Mouse (Mus musculus) bone marrow macrophage, adult 2 months (primary cell): ENCODE data around the gene F2r. TPM values are rescaled to one million over a fixed set of nuclear protein-coding genes. Genes with fewer than 3 reads are reported as not detected.
A peak's percentile ranks its signal among the peaks of the same experiment; 100 is the strongest.

Experiments
- H3K27ac ChIP-seq: 2 replicates; pipeline ENCODE4 v1.5.1; 2012; ENCODE audit warnings: low read depth, low read length; ENCODE audit not compliant: insufficient read depth
- H3K4me1 ChIP-seq: 2 replicates; pipeline ENCODE4 v1.6.1; 2012; ENCODE audit warnings: low read length; ENCODE audit not compliant: control insufficient read depth, insufficient read depth
- H3K4me3 ChIP-seq: 2 replicates; pipeline ENCODE4 v1.5.1; 2012; ENCODE audit warnings: mild to moderate bottlenecking, low read length, moderate library complexity; ENCODE audit not compliant: insufficient read depth
- CTCF ChIP-seq: IDR thresholded peaks from 2 replicates; pipeline ENCODE4 v1.5.1; 2012; ENCODE audit warnings: low read depth, mild to moderate bottlenecking, low read length, moderate library complexity
- POLR2A ChIP-seq: IDR thresholded peaks from 2 replicates; pipeline ENCODE4 v1.6.1; 2012; ENCODE audit warnings: mild to moderate bottlenecking, low read depth, low read length, borderline replicate concordance
- polyA plus RNA-seq: library from polyadenylated mRNA; stranded (reverse); fragments of >200 nt; gene quantifications from 2 replicates; pipeline ENCODE4 v1.2.4, GENCODE M21; 2012; ENCODE audit not compliant: missing spikeins, insufficient read depth, insufficient read length

F2r gene
- polyA plus RNA-seq, 1 experiment: 0.21 TPM

- Histone ChIP-seq H3K4me1 (0 out of 2 replicates have a peak, but pooled peaks cover 2% of the 10 kb centered on the region), H3K4me3 (no peak overlapping the region), H3K27ac (no peak overlapping the region)
- TF ChIP-seq POLR2A (no peak), CTCF (no peak)
Measured at GRCm38 (mm10) chr13:95632144-95632543, 13.9 kb upstream of the F2r start.

- Histone ChIP-seq H3K4me3 (no peak overlapping the region), H3K27ac (no peak overlapping the region), H3K4me1 (0 out of 2 replicates have a peak, but pooled peaks cover 2% of the 10 kb centered on the region)
- no peak for TF ChIP-seq POLR2A
- TF ChIP-seq CTCF: no peak
Measured at GRCm38 (mm10) chr13:95630747-95631146, 12.5 kb upstream of the F2r start.

- H3K4me3 ChIP-seq: no peak overlapping the region
- no peak overlapping the region for H3K27ac ChIP-seq
- H3K4me1 ChIP-seq: 0 out of 2 replicates have a peak, but pooled peaks cover 2% of the 10 kb centered on the region
- no peak for TF ChIP-seq POLR2A
- TF ChIP-seq CTCF: no peak
Measured at GRCm38 (mm10) chr13:95629751-95630150, 11.5 kb upstream of the F2r start.

GRCm38 (mm10) chr13:95626696-95627095, 8.4 kb upstream of the F2r start:
- no peak overlapping the region for H3K4me3 ChIP-seq
- no peak overlapping the region for H3K27ac ChIP-seq

GRCm38 (mm10) chr13:95623042-95623441, 4.8 kb upstream of the F2r start:
- Histone ChIP-seq H3K4me3 (no peak overlapping the region), H3K27ac (no peak overlapping the region), H3K4me1 (no peaks in the 10 kb centered on the region)
- TF ChIP-seq POLR2A (no peak), CTCF (no peak)

More at GRCm38 (mm10) chr13:95626696-95627095, 8.4 kb upstream of the F2r start:
- TF ChIP-seq POLR2A (no peak), CTCF (no peak)
- no peaks in the 10 kb centered on the region for H3K4me1 ChIP-seq

GRCm38 (mm10) chr13:95621563-95621962, 3.3 kb upstream of the F2r start:
- H3K4me1 ChIP-seq: no peaks in the 10 kb centered on the region
- H3K27ac ChIP-seq: no peak overlapping the region
- no peak overlapping the region for H3K4me3 ChIP-seq
- TF ChIP-seq POLR2A (no peak), CTCF (no peak)

DNA sequence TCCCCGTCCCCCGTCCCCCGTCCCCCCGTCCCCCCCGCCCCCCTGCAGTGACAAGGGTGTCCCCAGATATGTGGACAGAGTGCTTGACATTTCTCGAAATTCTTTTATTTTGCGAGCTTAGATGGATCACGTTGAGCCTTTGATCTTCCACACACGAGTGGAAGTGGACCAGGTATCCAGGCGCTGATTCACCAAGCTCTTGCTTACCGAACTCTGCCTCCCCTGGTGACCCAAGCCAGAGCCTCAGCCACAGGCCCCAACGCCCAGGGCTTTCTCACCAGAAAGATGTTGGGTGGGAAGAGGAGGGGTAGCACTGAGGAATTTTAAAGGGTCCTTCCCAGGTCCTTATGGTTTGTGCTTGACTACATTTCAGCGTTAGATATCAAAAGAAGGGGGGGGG, 572 bp upstream of the F2r start:
- Histone ChIP-seq H3K27ac (no peak overlapping the region), H3K4me1 (no peaks in the 10 kb centered on the region), H3K4me3 (no peak overlapping the region)
- no peak for TF ChIP-seq CTCF
- no peak for TF ChIP-seq POLR2A

DNA sequence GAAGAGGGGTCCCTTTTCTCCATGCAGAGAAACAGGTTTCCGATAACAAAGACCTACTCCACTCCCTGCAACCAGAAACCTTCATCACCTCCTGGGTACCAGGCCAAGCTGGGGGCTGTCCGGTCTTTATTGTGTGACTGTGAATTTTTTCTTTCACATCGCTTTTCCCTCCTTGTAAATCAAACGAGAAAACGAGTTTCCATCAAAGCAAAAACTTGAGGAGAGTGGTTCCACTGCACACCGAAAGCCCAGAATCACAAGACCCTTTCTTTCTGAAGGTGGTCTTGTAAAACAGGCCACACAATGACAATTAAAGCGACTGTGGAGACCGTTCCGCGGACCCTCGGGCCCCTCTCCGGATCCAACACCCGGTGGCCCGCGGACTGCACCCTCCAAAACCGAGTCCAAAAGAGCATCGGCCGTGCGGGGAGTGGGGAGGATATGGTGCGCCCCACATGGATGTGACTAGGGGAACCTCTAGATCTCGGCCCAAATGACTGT, 566 bp downstream of the F2r start:
- Histone ChIP-seq H3K4me3 (peak overlapping the region; percentile 78), H3K4me1 (no peaks in the 10 kb centered on the region), H3K27ac (no peak overlapping the region)
- no peak for TF ChIP-seq POLR2A
- TF ChIP-seq CTCF: no peak

- Histone ChIP-seq H3K4me3 (no peak overlapping the region), H3K4me1 (no peaks in the 10 kb centered on the region), H3K27ac (no peak overlapping the region)
- TF ChIP-seq CTCF: no peak
- TF ChIP-seq POLR2A: no peak
Measured at GRCm38 (mm10) chr13:95617082-95617670, 1.1 kb downstream of the F2r start.

GRCm38 (mm10) chr13:95616512-95616911, 1.8 kb downstream of the F2r start:
- H3K4me1 ChIP-seq: no peaks in the 10 kb centered on the region

More at GRCm38 (mm10) chr13:95616512-95616911, 1.8 kb downstream of the F2r start:
- Histone ChIP-seq H3K27ac (no peak overlapping the region), H3K4me3 (no peak overlapping the region)
- TF ChIP-seq POLR2A: no peak
- no peak for TF ChIP-seq CTCF
